Mouse (Mus musculus) kidney, embryonic 16.5 days (tissue): ENCODE measurements around the gene Cd99l2. TPM values are rescaled to one million over a fixed set of nuclear protein-coding genes. Genes with fewer than 3 reads are reported as not detected.

Experiments used
- ATAC-seq: fragments of 200-750 bp; cut with Nextera tagmentation; 2 replicates; pipeline ENCODE4 v1.8.0; 2017; ENCODE audit warnings: moderate TSS enrichment; ENCODE audit not compliant: low FRiP score, low TSS enrichment
- H3K27ac ChIP-seq: fragments of 300-500 bp; sonication (generic); 2 replicates; pipeline ENCODE4 v1.5.1; 2014; ENCODE audit warnings: low read length
- H3K27me3 ChIP-seq: fragments of 300-500 bp; sonication (generic); 2 replicates; pipeline ENCODE4 v1.6.1; 2014; ENCODE audit warnings: low read length, control low read depth, mixed read lengths; ENCODE audit not compliant: insufficient read depth
- H3K36me3 ChIP-seq: fragments of 300-500 bp; sonication (generic); 2 replicates; pipeline ENCODE4 v1.6.1; 2014; ENCODE audit warnings: low read length, control low read depth, mixed read lengths; ENCODE audit not compliant: insufficient read depth
- H3K4me1 ChIP-seq: fragments of 300-500 bp; sonication (generic); 2 replicates; pipeline ENCODE4 v1.6.1; 2014; ENCODE audit warnings: low read length, control low read depth, mixed read lengths; ENCODE audit not compliant: insufficient read depth
- H3K4me2 ChIP-seq: fragments of 300-500 bp; sonication (generic); replicated peaks from 2 replicates; pipeline ENCODE4 v1.6.1; 2014; ENCODE audit warnings: low read depth, low read length
- H3K4me3 ChIP-seq: fragments of 300-500 bp; sonication (generic); 2 replicates; pipeline ENCODE4 v1.5.1; 2014; ENCODE audit warnings: mild to moderate bottlenecking, low read length
- H3K9ac ChIP-seq: fragments of 300-500 bp; sonication (generic); replicated peaks from 2 replicates; pipeline ENCODE4 v1.6.1; 2014; ENCODE audit warnings: low read length
- H3K9me3 ChIP-seq: fragments of 300-500 bp; sonication (generic); 2 replicates; pipeline ENCODE4 v1.6.1; 2016; ENCODE audit warnings: low read length, control low read depth
- WGBS: fragments of 180-500 bp; shearing (Covaris S2); extraction: QIAGEN DNeasy Blood & Tissue Kit; methylation state at CpG from one replicate; pipeline ENCODE4 v1.1.7; 2014; 5-methylcytosine and 5-hydroxymethylcytosine counted together
- microRNA-seq: library from miRNA; unstranded; fragments of <30 nt; microRNA quantifications from one replicate; pipeline ENCODE4, GENCODE M21; 2016
- polyA plus RNA-seq: library from polyadenylated mRNA; unstranded; fragments of >200 nt; fragmentation: Nextera tagmentation; extraction: Ambion mirVana; gene quantifications from 2 replicates; pipeline ENCODE4 v1.2.1, GENCODE M21; 2015

Gene Cd99l2
- polyA plus RNA-seq, 1 experiment from 2014 or later: 35.9 TPM

DNA sequence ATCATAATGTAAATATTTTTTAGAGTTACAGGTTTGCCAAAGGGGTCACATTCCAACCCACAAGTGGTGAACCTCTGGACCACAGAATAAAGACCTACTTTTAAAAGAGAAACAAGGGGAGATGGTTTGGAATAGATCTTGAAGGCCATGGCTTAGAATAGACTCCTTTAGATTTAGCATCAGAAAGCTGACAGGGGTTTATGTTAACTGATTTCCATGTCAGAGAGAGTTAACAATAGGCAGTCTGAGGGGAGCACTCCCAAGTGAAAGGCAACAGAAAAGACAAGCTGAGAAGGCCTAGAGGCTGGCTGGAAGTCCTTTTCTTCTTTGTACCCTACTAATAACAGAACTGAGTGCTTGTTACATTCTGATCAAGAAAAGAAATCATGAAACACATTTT is 86.4 kb downstream of the Cd99l2 start:
- Histone ChIP-seq H3K9me3 (no peaks in the 10 kb centered on the region), H3K27me3 (peaks cover 2% of the 10 kb centered on the region; the same call in 1 of the 2 replicates), H3K27ac (no peak overlapping the region), H3K4me2 (no peak overlapping the region), H3K36me3 (peaks cover 5% of the 10 kb centered on the region; the same call in 1 of the 2 replicates), H3K4me1 (no peaks in the 10 kb centered on the region), H3K4me3 (no peak overlapping the region), H3K9ac (no peak overlapping the region)
- ATAC-seq: no peak

- 85% methylated on average over 4 of the region's 4 CpGs for WGBS
- Histone ChIP-seq H3K27ac (no peak overlapping the region), H3K4me2 (no peak overlapping the region), H3K36me3 (no peaks in the 10 kb centered on the region), H3K27me3 (peaks cover 3% of the 10 kb centered on the region; the same call in 1 of the 2 replicates), H3K4me3 (no peak overlapping the region), H3K4me1 (no peaks in the 10 kb centered on the region), H3K9ac (no peak overlapping the region), H3K9me3 (no peaks in the 10 kb centered on the region)
- ATAC-seq: no peak
These were observed 96.3 kb downstream of the Cd99l2 start for GRCm38 (mm10) chrX:71396326-71396725.

DNA sequence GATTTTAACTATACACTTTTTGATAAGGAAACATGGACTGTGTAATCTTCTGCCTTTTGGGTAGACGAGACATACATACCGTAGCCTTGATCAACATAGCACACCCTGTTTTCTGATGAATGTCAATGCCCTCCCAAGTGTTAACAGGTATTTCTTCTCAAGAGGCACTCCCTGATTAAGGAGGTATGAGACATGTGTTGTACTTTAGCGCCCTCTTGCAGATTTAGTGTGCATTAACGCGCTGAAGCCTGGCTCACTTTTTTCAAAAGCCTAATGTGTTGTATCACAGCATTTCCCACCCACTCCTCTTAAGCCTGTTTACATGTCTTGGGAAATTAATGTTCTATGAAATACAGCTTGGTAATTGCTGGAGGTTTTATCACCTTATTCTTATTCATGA is 111.1 kb downstream of the Cd99l2 start:
- 49% methylated on average over 5 of the region's 5 CpGs for WGBS

DNA sequence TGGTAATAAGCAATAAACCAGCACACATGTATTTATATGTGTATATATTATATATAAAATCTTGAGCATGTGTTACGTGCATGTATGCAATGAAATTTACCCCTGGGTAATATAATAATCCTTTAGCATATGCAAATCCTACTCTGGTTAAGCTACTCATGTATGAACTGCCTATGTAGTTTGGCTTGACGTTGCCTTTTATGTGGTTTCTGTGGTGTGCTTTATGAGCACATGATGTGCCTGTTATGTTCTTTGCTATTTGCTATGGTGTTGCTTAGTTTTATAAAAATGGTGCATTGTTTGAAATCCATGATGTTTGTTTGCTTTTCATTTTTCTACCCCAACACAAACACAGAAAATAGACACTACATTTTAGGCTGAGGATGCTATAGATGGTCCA is 114.2 kb downstream of the Cd99l2 start:
- no peaks in the 10 kb centered on the region for H3K27me3 ChIP-seq
- no peak for ATAC-seq
- H3K4me3 ChIP-seq: no peak overlapping the region
- H3K36me3 ChIP-seq: no peaks in the 10 kb centered on the region
- H3K9me3 ChIP-seq: no peaks in the 10 kb centered on the region
- 80% methylated on average over 2 of the region's 2 CpGs for WGBS
- no peak overlapping the region for H3K27ac ChIP-seq
- H3K4me2 ChIP-seq: no peak overlapping the region
- H3K9ac ChIP-seq: no peak overlapping the region
- no peaks in the 10 kb centered on the region for H3K4me1 ChIP-seq

More for the DNA sequence above, 111.1 kb downstream of the Cd99l2 start:
- Histone ChIP-seq H3K9me3 (no peaks in the 10 kb centered on the region), H3K9ac (no peak overlapping the region), H3K4me2 (no peak overlapping the region), H3K4me1 (no peaks in the 10 kb centered on the region), H3K27ac (no peak overlapping the region), H3K4me3 (no peak overlapping the region), H3K27me3 (no peaks in the 10 kb centered on the region), H3K36me3 (no peaks in the 10 kb centered on the region)
- ATAC-seq: no peak

GRCm38 (mm10) chrX:71376781-71377180 is 115.9 kb downstream of the Cd99l2 start:
- H3K36me3 ChIP-seq: no peaks in the 10 kb centered on the region
- 97% methylated on average over 1 of the region's 1 CpGs for WGBS
- no peak overlapping the region for H3K27ac ChIP-seq
- no peak overlapping the region for H3K4me3 ChIP-seq
- no peak for ATAC-seq
- H3K27me3 ChIP-seq: no peaks in the 10 kb centered on the region
- H3K4me2 ChIP-seq: no peak overlapping the region
- no peak overlapping the region for H3K9ac ChIP-seq
- no peaks in the 10 kb centered on the region for H3K9me3 ChIP-seq
- no peaks in the 10 kb centered on the region for H3K4me1 ChIP-seq

Small RNA genes lying within 50 kb of the gene (microRNA-seq; reads per million reads assigned to microRNA genes)
- gene Gm23945: not detected

Other genes starting within 250 kb of the Cd99l2 start
- gene Mtmr1, start 128.1 kb downstream of the Cd99l2 start, polyA plus RNA-seq: 9.5 and 9.7 TPM in 2 replicates
- 337 and 350 TPM in 2 replicates for gene Hmgb3, start 63.1 kb upstream of the Cd99l2 start, polyA plus RNA-seq
- gene Gpr50, start 170.8 kb upstream of the Cd99l2 start, polyA plus RNA-seq: 0.07 and 0.22 TPM in 2 replicates